Mouse (Mus musculus) embryonic facial prominence, embryonic 11.5 days (tissue): ENCODE results near the gene Chd1. TPM values are rescaled to one million over a fixed set of nuclear protein-coding genes. Genes with fewer than 3 reads are reported as not detected.
A peak's percentile ranks its signal among the peaks of the same experiment; 100 is the strongest.

Experiments used
- ATAC-seq: fragments of 200-750 bp; cut with Nextera tagmentation; replicated peaks from 2 replicates; pipeline ENCODE4 v1.8.0; 2017; ENCODE audit warnings: low read depth; ENCODE audit not compliant: insufficient number of reproducible peaks, low FRiP score, low TSS enrichment
- DNase-seq: peaks from one replicate; pipeline ENCODE4 v3.0.0-alpha.2; 2015; ENCODE audit warnings: low spot score
- H3K27ac ChIP-seq: fragments of 300-500 bp; sonication (generic); replicated peaks from 2 replicates; pipeline ENCODE4 v1.5.1; 2014; ENCODE audit warnings: mild to moderate bottlenecking, low read depth, low read length, control low read depth
- H3K27me3 ChIP-seq: fragments of 300-500 bp; sonication (generic); 2 replicates; pipeline ENCODE4 v1.6.1; 2014; ENCODE audit warnings: mild to moderate bottlenecking, low read length, moderate library complexity, mixed read lengths; ENCODE audit not compliant: control insufficient read depth, insufficient read depth
- H3K36me3 ChIP-seq: fragments of 300-500 bp; sonication (generic); replicated peaks from 2 replicates; pipeline ENCODE4 v1.6.1; 2014; ENCODE audit warnings: low read depth, mild to moderate bottlenecking, low read length, moderate library complexity, mixed read lengths; ENCODE audit not compliant: control insufficient read depth, insufficient read depth
- H3K4me1 ChIP-seq: fragments of 300-500 bp; sonication (generic); 2 replicates; pipeline ENCODE4 v1.6.1; 2014; ENCODE audit warnings: low read length, mixed read lengths; ENCODE audit not compliant: control insufficient read depth, insufficient read depth
- H3K4me2 ChIP-seq: fragments of 300-500 bp; sonication (generic); 2 replicates; pipeline ENCODE4 v1.6.1; 2014; ENCODE audit warnings: low read depth, mild to moderate bottlenecking, control low read depth, low read length, moderate library complexity
- H3K4me3 ChIP-seq: fragments of 300-500 bp; sonication (generic); 2 replicates; pipeline ENCODE4 v1.5.1; 2014; ENCODE audit warnings: low read depth, low read length, control low read depth
- H3K9ac ChIP-seq: fragments of 300-500 bp; sonication (generic); replicated peaks from 2 replicates; pipeline ENCODE4 v1.6.1; 2014; ENCODE audit warnings: mild to moderate bottlenecking, control low read depth, low read length
- H3K9me3 ChIP-seq: fragments of 300-500 bp; sonication (generic); replicated peaks from 2 replicates; pipeline ENCODE4 v1.6.1; 2016; ENCODE audit warnings: mild to moderate bottlenecking, low read length, inconsistent platforms, mixed read lengths; ENCODE audit not compliant: control insufficient read depth
- WGBS: fragments of 180-500 bp; shearing (Covaris S2); extraction: QIAGEN DNeasy Blood & Tissue Kit; methylation state at CpG from one replicate; pipeline ENCODE4 v1.1.7; 2014; 5-methylcytosine and 5-hydroxymethylcytosine counted together
- polyA plus RNA-seq: library from polyadenylated mRNA; unstranded; fragments of >200 nt; fragmentation: Nextera tagmentation; extraction: Ambion mirVana; gene quantifications from 2 replicates; pipeline ENCODE4 v1.2.1, GENCODE M21; 2014

Gene Chd1
- polyA plus RNA-seq, 1 experiment from 2014 or later = 51.1 TPM

GRCm38 (mm10) chr17:15690304-15690703 is 14.5 kb upstream of the Chd1 start:
- H3K4me2 ChIP-seq = no peak overlapping the region
- no peaks in the 10 kb centered on the region for H3K27me3 ChIP-seq
- no peak overlapping the region for H3K4me3 ChIP-seq
- H3K9ac ChIP-seq = no peak overlapping the region
- H3K9me3 ChIP-seq = no peaks in the 10 kb centered on the region
- 77% methylated on average over 1 of the region's 1 CpGs for WGBS
- DNase-seq (no peak), ATAC-seq (no peak)
- no peaks in the 10 kb centered on the region for H3K4me1 ChIP-seq
- H3K36me3 ChIP-seq = no peaks in the 10 kb centered on the region
- H3K27ac ChIP-seq = no peak overlapping the region

- no peaks in the 10 kb centered on the region for H3K9me3 ChIP-seq
- 78% methylated on average over 2 of the region's 2 CpGs for WGBS
- H3K9ac ChIP-seq = no peak overlapping the region
- DNase-seq = no peak
- H3K36me3 ChIP-seq = no peaks in the 10 kb centered on the region
- no peak overlapping the region for H3K27ac ChIP-seq
- H3K4me2 ChIP-seq = no peak overlapping the region
- no peak for ATAC-seq
- H3K4me3 ChIP-seq = no peak overlapping the region
- H3K27me3 ChIP-seq = no peaks in the 10 kb centered on the region
- H3K4me1 ChIP-seq = no peaks in the 10 kb centered on the region
These were observed 9.2 kb upstream of the Chd1 start for GRCm38 (mm10) chr17:15695566-15695965.

- Histone ChIP-seq H3K4me1 (no peaks in the 10 kb centered on the region), H3K27me3 (no peaks in the 10 kb centered on the region), H3K9me3 (no peaks in the 10 kb centered on the region), H3K4me2 (no peak overlapping the region), H3K4me3 (no peak overlapping the region), H3K9ac (no peak overlapping the region), H3K27ac (no peak overlapping the region), H3K36me3 (no peaks in the 10 kb centered on the region)
- ATAC-seq (no peak), DNase-seq (no peak)
- 84% methylated on average over 3 of the region's 3 CpGs for WGBS
These were observed 5.8 kb upstream of the Chd1 start for GRCm38 (mm10) chr17:15698956-15699355.

GRCm38 (mm10) chr17:15701505-15701904 is 3.3 kb upstream of the Chd1 start:
- Histone ChIP-seq H3K4me2 (no peak overlapping the region), H3K27me3 (no peaks in the 10 kb centered on the region), H3K4me3 (no peak overlapping the region), H3K36me3 (no peaks in the 10 kb centered on the region), H3K9ac (no peak overlapping the region), H3K4me1 (no peaks in the 10 kb centered on the region), H3K9me3 (no peaks in the 10 kb centered on the region), H3K27ac (no peak overlapping the region)
- no peak for DNase-seq
- no peak for ATAC-seq
- 82% methylated on average over 5 of the region's 5 CpGs for WGBS

- H3K9ac ChIP-seq = peak overlapping the region; percentile 93
- peak overlapping the region; percentile 94 for H3K4me3 ChIP-seq
- 6% methylated on average over 12 of the region's 12 CpGs for WGBS
- peak overlapping the region; percentile 55 for H3K4me2 ChIP-seq
- H3K9me3 ChIP-seq = no peaks in the 10 kb centered on the region
- no peaks in the 10 kb centered on the region for H3K4me1 ChIP-seq
- H3K36me3 ChIP-seq = peaks cover 7% of the 10 kb centered on the region; the same call in 1 of the 2 replicates
- H3K27me3 ChIP-seq = no peaks in the 10 kb centered on the region
- no peak for ATAC-seq
- no peak for DNase-seq
- H3K27ac ChIP-seq = peak overlapping the region; percentile 92
These were observed 651 bp upstream of the Chd1 start for GRCm38 (mm10) chr17:15704158-15704474.

- DNase-seq (peak; percentile 62), ATAC-seq (peak; percentile 40)
- Histone ChIP-seq H3K36me3 (peaks cover 7% of the 10 kb centered on the region; the same call in 1 of the 2 replicates), H3K27me3 (no peaks in the 10 kb centered on the region), H3K27ac (peak overlapping the region; percentile 92), H3K4me1 (no peaks in the 10 kb centered on the region), H3K4me2 (peak overlapping the region; percentile 76), H3K4me3 (peak overlapping the region; percentile 94), H3K9ac (peak overlapping the region; percentile 93), H3K9me3 (no peaks in the 10 kb centered on the region)
- under 1% methylated on average over 52 of the region's 89 CpGs for WGBS
These were observed 827 bp downstream of the Chd1 start for GRCm38 (mm10) chr17:15705303-15706284.

GRCm38 (mm10) chr17:15714507-15714906 is 9.7 kb downstream of the Chd1 start:
- Histone ChIP-seq H3K9me3 (no peaks in the 10 kb centered on the region), H3K4me3 (no peak overlapping the region), H3K27me3 (no peaks in the 10 kb centered on the region), H3K4me2 (no peak overlapping the region), H3K4me1 (no peaks in the 10 kb centered on the region), H3K9ac (no peak overlapping the region), H3K36me3 (no peaks in the 10 kb centered on the region), H3K27ac (no peak overlapping the region)
- ATAC-seq (no peak), DNase-seq (no peak)
- WGBS = 75% methylated on average over 4 of the region's 4 CpGs
